Mouse (Mus musculus) erythroblast, embryonic 14.5 days (primary cell): ENCODE data around the gene Cldn2.

ENCODE experiments used
- GATA1 ChIP-seq: IDR thresholded peaks from 2 replicates; pipeline ENCODE4 v1.6.1; 2012; ENCODE audit warnings: low read length, inconsistent platforms, mixed read lengths
- TAL1 ChIP-seq: IDR thresholded peaks from 3 replicates; pipeline ENCODE4 v1.6.1; 2012; ENCODE audit warnings: low read length, inconsistent platforms, mixed read lengths

- TF ChIP-seq GATA1 (no peak), TAL1 (no peak)
Observed at GRCm38 (mm10) chrX:139826926-139827325, 26.3 kb downstream of the Cldn2 start.
